Mouse (Mus musculus): ENCODE measurements at regions not wholly inside any gene's neighbourhood (a gene's known extent, or its start where the extent isn't known, plus 50 kb on each side); places are given as distances from the start of the nearest gene placed in this dataset.

DNA sequence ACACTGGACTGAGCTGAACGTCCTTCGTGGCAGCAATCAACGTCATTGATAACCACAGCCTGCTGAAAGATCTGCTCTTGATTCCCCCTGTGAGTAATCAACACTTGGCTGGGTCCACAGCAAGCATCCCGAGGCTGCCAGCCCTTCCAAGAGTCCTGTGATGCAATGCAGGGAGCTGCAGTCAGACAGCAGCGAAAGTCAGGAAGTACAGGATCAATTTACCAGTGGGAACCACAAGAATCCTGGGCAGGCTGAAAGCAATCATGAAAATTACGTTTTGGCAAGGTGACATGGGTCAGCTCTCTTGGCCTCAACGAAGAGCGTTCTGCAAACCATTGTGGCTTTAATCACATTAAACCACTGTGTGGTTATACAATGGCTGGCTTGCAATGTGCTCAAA lies 95.8 kb upstream of the Slc1a3 start:
- TF ChIP-seq CTCF (IDR thresholded peaks at IDR 0.05; ENCODE audit: borderline replicate concordance, insufficient read depth, low read depth, low read length) (no peak), POLR2A (IDR thresholded peaks at IDR 0.05; ENCODE audit: borderline replicate concordance, insufficient read depth, low read length) (no peak)
